34 mouse cellular contexts compared by ENCODE assay signal in the genomic region with DNA sequence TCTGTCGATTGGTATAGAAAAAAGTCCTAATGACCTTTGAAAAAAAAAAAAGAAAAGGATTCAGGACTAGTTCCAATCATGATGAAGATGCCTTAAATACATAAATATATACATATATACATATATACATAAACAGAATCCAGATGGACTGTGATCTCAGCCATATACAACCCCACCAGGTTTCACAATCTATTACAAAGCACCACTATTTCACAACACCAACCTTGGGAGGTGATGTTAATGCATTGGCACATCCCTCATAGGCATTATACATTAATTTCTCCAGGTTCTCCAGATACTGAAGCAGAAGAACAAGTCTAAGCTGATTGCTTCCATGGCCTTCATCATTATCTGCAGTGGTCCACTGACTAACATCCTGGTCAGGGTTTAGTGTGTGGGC.
"Had no signal": no experiment of that assay in that cellular context is flagged by ENCODE, and none has a peak within 500 bp of the region (broad histone marks: within the 10 kb centered on the region; RNA-seq: fewer than 3 reads in every experiment).

No protein-coding gene starts in this region.

- H3K4me3 ChIP-seq: heart, embryonic 12.5 days; heart, embryonic 13.5 days; heart, embryonic 15.5 days; hindbrain, embryonic 10.5 days; hindbrain, embryonic 12.5 days; hindbrain, embryonic 13.5 days; hindbrain, embryonic 15.5 days; intestine, embryonic 15.5 days; kidney, embryonic 15.5 days; layer of hippocampus, adult 2 months; left cerebral cortex, adult 2 months had no signal

- DNase-seq: heart, postnatal 10 days; heart, postnatal 14 days; heart, postnatal 36 days; heart, postnatal 4 days; kidney, adult 18-20 months; kidney, adult 2 months; kidney, adult 8-10 months; kidney, adult 9 months; kidney, postnatal 10 days; kidney, postnatal 14 days; kidney, postnatal 25 days; kidney, postnatal 36 days; kidney, postnatal 4 days; layer of hippocampus, adult 9-11 months; layer of hippocampus, postnatal 36 days had no signal

- ATAC-seq: hindbrain, embryonic 16.5 days; hindbrain, postnatal 0 days; inflammation-experienced regulatory T-cells, adult 6 months; intestine, embryonic 15.5 days; intestine, embryonic 16.5 days; intestine, postnatal 0 days had no signal

- H3K27ac ChIP-seq: heart, embryonic 13.5 days; heart, embryonic 15.5 days; hindbrain, embryonic 10.5 days; hindbrain, embryonic 12.5 days; hindbrain, embryonic 13.5 days; hindbrain, embryonic 14.5 days; hindbrain, embryonic 15.5 days; hindbrain, postnatal 0 days; intestine, embryonic 15.5 days; kidney, embryonic 15.5 days; kidney, postnatal 0 days; layer of hippocampus, adult 2 months; left cerebral cortex, adult 2 months had no signal

- H3K27me3 ChIP-seq: heart, embryonic 12.5 days; heart, embryonic 13.5 days; heart, embryonic 15.5 days; hindbrain, embryonic 12.5 days; hindbrain, embryonic 13.5 days; hindbrain, embryonic 15.5 days; intestine, embryonic 15.5 days; kidney, embryonic 15.5 days had no signal

- H3K9ac ChIP-seq: heart, embryonic 12.5 days; heart, embryonic 13.5 days; heart, embryonic 15.5 days; hindbrain, embryonic 12.5 days; hindbrain, embryonic 13.5 days; hindbrain, embryonic 14.5 days; hindbrain, embryonic 15.5 days; intestine, embryonic 15.5 days; kidney, embryonic 15.5 days had no signal

- H3K4me2 ChIP-seq: heart, embryonic 11.5 days; heart, embryonic 12.5 days; heart, embryonic 13.5 days; heart, embryonic 15.5 days; hindbrain, embryonic 12.5 days; hindbrain, embryonic 13.5 days; hindbrain, embryonic 14.5 days; hindbrain, embryonic 15.5 days; intestine, embryonic 15.5 days; kidney, embryonic 15.5 days had no signal

- H3K4me1 ChIP-seq: hindbrain, embryonic 10.5 days; hindbrain, embryonic 12.5 days; hindbrain, embryonic 13.5 days; hindbrain, embryonic 15.5 days; intestine, embryonic 15.5 days; kidney, embryonic 15.5 days had no signal

- H3K9me3 ChIP-seq: heart, embryonic 12.5 days; heart, embryonic 13.5 days; heart, embryonic 15.5 days; hindbrain, embryonic 10.5 days; hindbrain, embryonic 12.5 days; hindbrain, embryonic 13.5 days; hindbrain, embryonic 15.5 days; intestine, embryonic 15.5 days; kidney, embryonic 15.5 days had no signal
